Mouse (Mus musculus): ENCODE results near the gene Angptl6. TPM values are rescaled to one million over a fixed set of nuclear protein-coding genes. Genes with fewer than 3 reads are reported as not detected.

The Angptl6 gene
- polyA plus RNA-seq, 1 experiment, result 12.6 TPM

GRCm38 (mm10) chr9:20887704-20888385 lies 8.3 kb upstream of the Angptl6 start, which contains the start of gene Ppan:
Gene Ppan, plus strand, starts transcription at chr9:20888175.
- Histone ChIP-seq H3K4me3 (ENCODE audit: insufficient read depth, low read length) (peak within 1 kb of the TSS; percentile 55), H3K4me1 (ENCODE audit: control insufficient read depth, insufficient read depth, low read length) (no peaks in the 10 kb centered on the region), H3K27ac (ENCODE audit: insufficient read depth, low read length) (peak within 1 kb of the TSS; percentile 30)
- peak; percentile 84 for TF ChIP-seq POLR2A (IDR thresholded peaks at IDR 0.05; ENCODE audit: extremely low read depth, insufficient read depth, low read length)
- no peak for TF ChIP-seq CTCF (IDR thresholded peaks at IDR 0.05; ENCODE audit: extremely low read depth, insufficient read depth, low read length)

DNA sequence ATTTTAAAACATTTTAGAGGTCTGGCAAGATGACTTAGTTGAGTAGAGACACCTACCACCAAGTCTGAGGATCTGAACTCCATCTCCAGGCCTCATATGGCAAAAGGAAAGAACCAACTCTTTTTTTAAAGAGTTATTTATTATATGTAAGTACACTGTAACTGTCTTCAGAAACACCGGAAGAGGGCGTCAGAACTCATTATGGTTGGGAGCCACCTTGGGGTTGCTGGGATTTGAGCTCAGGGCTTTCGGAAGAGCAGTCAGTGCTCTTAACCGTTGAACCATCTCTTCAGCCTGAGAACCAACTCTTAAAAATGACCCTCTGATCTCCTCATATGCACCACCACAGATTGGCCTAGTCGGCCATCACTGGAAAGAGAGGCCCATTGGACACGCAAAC lies 7.7 kb upstream of the Angptl6 start:
- TF ChIP-seq POLR2A (IDR thresholded peaks at IDR 0.05; ENCODE audit: extremely low read depth, insufficient read depth, low read length) (no peak), CTCF (IDR thresholded peaks at IDR 0.05; ENCODE audit: extremely low read depth, insufficient read depth, low read length) (no peak)
- Histone ChIP-seq H3K4me3 (ENCODE audit: insufficient read depth, low read length) (no peak overlapping the region; the same call in 1 of the 2 replicates), H3K4me1 (ENCODE audit: control insufficient read depth, insufficient read depth, low read length) (no peaks in the 10 kb centered on the region), H3K27ac (ENCODE audit: insufficient read depth, low read length) (no peak overlapping the region)

DNA sequence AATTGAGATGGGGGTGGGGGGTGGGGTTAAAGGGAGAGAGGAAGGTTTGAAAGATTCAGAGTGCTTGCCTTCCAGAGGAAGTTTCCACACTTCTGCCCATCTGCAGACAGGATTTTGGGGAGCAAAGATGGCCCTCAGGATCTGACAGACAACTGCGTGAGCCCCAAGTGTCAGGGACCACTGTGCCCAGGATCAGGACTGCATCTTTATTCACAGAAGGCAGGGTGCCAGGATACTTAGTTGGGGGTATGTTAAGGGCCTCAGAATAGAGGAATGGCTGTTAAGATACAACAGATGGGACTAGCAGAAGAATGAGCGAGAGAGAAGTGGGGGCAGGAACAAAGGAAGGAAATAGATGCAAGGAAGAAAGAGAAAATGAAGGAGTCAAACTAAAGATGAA lies 7.0 kb upstream of the Angptl6 start:
- Histone ChIP-seq H3K4me1 (ENCODE audit: control insufficient read depth, insufficient read depth, low read length) (no peaks in the 10 kb centered on the region), H3K27ac (ENCODE audit: insufficient read depth, low read length) (no peak overlapping the region), H3K4me3 (ENCODE audit: insufficient read depth, low read length) (no peak overlapping the region)
- TF ChIP-seq CTCF (IDR thresholded peaks at IDR 0.05; ENCODE audit: extremely low read depth, insufficient read depth, low read length) (no peak), POLR2A (IDR thresholded peaks at IDR 0.05; ENCODE audit: extremely low read depth, insufficient read depth, low read length) (no peak)

DNA sequence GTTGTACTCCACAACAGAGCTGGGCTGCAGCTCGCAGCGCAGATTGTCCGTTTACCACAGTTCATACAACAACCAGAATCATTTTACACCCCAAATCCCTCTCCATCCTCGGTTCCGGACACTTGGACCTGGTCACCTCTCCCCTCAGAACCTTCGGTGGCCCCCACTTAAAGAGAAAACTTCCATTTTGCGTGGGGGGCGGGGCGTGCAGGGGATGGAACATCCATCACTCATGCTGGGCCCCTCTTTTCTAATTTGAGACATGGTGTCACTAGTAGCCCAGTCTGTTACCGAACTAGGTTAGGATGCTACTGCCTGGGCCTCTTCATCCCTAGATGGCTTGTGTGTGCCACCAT lies 839 bp downstream of the Angptl6 start:
- no peaks in the 10 kb centered on the region for H3K4me1 ChIP-seq (ENCODE audit: control insufficient read depth, insufficient read depth, low read length)
- no peak for TF ChIP-seq CTCF (IDR thresholded peaks at IDR 0.05; ENCODE audit: extremely low read depth, insufficient read depth, low read length)
- peak overlapping the region; percentile 90 for H3K27ac ChIP-seq (ENCODE audit: insufficient read depth, low read length)
- peak overlapping the region; percentile 38 for H3K4me3 ChIP-seq (ENCODE audit: insufficient read depth, low read length)

DNA sequence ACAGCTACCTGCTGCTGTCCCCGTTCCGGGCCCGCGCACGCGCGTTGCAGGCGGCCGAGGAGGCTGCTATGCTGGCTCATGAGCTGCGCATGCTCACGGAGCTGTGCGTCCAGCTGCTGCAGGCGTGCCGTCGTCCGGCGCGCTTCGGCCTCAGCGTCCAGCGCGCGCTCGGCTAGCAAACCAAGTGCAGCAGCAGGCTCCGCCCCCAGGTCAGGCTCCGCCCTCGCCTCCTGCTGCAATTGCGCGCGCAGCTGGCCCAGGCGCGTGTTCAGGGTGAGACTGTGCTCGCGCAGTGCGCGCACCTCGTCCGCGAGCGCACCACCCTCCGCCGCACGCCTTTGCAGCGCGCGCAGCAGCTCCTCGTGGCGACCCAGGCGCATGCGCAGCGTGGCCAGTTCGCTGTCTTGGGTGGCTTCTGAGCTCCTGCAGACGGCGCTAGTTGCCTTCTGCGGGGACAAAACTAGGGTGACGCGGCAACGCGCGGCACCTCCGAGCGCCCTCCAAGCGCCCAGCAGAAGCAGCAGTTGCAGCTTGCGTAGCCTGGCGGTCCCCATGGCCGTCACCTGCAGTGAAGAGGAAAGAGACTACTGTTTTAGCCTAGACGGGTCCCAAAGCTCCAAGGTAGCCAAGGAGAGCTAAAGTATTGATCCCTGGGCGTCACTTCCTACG lies 1.4 kb downstream of the Angptl6 start:
- H3K27ac ChIP-seq (ENCODE audit: insufficient read depth, low read length), result peak overlapping the region; percentile 90
- peak overlapping the region; percentile 38 for H3K4me3 ChIP-seq (ENCODE audit: insufficient read depth, low read length)
- no peaks in the 10 kb centered on the region for H3K4me1 ChIP-seq (ENCODE audit: control insufficient read depth, insufficient read depth, low read length)
- peak; percentile 92 for TF ChIP-seq POLR2A (IDR thresholded peaks at IDR 0.05; ENCODE audit: extremely low read depth, insufficient read depth, low read length)
- peak; percentile 75 for TF ChIP-seq CTCF (IDR thresholded peaks at IDR 0.05; ENCODE audit: extremely low read depth, insufficient read depth, low read length)

- Histone ChIP-seq H3K4me1 (ENCODE audit: control insufficient read depth, insufficient read depth, low read length) (no peaks in the 10 kb centered on the region), H3K4me3 (ENCODE audit: insufficient read depth, low read length) (peak overlapping the region; percentile 38), H3K27ac (ENCODE audit: insufficient read depth, low read length) (0 out of 2 replicates have a peak overlapping the region, but pooled peaks have one; percentile 9)
- no peak for TF ChIP-seq CTCF (IDR thresholded peaks at IDR 0.05; ENCODE audit: extremely low read depth, insufficient read depth, low read length)
- TF ChIP-seq POLR2A (IDR thresholded peaks at IDR 0.05; ENCODE audit: extremely low read depth, insufficient read depth, low read length), result peak; percentile 81
These were observed 2.1 kb downstream of the Angptl6 start for GRCm38 (mm10) chr9:20877118-20878040.

DNA sequence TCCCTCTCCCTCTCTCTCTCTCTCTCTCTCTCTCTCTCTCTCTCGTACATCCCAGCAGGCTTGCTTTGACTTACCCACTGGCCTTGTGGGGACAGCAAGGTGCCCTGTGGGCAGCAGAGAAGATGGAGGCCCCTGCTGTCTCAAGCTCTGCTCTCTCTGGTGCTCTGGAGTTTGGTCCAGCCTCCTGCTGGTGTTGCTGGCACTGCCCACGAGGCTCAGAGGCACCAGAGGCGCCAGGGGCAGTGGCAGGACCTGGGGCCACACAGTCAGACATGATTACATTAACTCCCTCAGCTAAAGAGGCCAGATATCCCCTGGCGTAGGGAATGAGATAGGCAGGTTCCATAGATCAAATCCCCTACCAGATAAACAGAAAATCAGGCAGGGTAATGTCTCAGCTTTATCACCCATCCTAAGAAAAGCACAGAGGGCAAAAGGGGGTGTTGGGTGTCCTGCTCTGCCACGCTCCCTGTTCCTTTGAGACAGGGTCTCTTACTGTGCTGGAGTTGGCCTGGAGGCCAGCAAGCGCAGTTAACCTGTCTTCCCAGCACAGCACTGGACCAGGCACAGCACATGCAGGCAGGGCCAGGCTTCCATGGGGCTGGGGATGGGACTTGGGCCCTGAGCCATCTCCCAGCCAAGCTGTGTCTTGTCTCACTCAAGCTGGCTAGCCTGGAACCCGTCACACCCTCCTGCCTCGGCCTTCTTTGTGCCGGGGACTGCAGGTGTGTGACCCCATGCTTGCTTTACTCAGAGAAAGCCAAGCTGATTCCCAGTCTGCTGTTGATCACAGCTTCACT lies 3.0 kb downstream of the Angptl6 start:
- H3K27ac ChIP-seq (ENCODE audit: insufficient read depth, low read length), result no peak overlapping the region
- no peak overlapping the region for H3K4me3 ChIP-seq (ENCODE audit: insufficient read depth, low read length)
- TF ChIP-seq POLR2A (IDR thresholded peaks at IDR 0.05; ENCODE audit: extremely low read depth, insufficient read depth, low read length), result no peak
- TF ChIP-seq CTCF (IDR thresholded peaks at IDR 0.05; ENCODE audit: extremely low read depth, insufficient read depth, low read length), result no peak
- no peaks in the 10 kb centered on the region for H3K4me1 ChIP-seq (ENCODE audit: control insufficient read depth, insufficient read depth, low read length)

- H3K4me1 ChIP-seq (ENCODE audit: control insufficient read depth, insufficient read depth, low read length), result no peaks in the 10 kb centered on the region
- TF ChIP-seq CTCF (IDR thresholded peaks at IDR 0.05; ENCODE audit: extremely low read depth, insufficient read depth, low read length) (no peak), POLR2A (IDR thresholded peaks at IDR 0.05; ENCODE audit: extremely low read depth, insufficient read depth, low read length) (no peak)
- H3K4me3 ChIP-seq (ENCODE audit: insufficient read depth, low read length), result no peak overlapping the region
- no peak overlapping the region for H3K27ac ChIP-seq (ENCODE audit: insufficient read depth, low read length)
These were observed 4.3 kb downstream of the Angptl6 start for GRCm38 (mm10) chr9:20875021-20875790.
